Mouse (Mus musculus): ENCODE measurements around the gene Tcf7l1. TPM values are rescaled to one million over a fixed set of nuclear protein-coding genes. Genes with fewer than 3 reads are reported as not detected.

Gene Tcf7l1
- polyA plus RNA-seq, 1 experiment from 2014 or later = 23.7 TPM

DNA sequence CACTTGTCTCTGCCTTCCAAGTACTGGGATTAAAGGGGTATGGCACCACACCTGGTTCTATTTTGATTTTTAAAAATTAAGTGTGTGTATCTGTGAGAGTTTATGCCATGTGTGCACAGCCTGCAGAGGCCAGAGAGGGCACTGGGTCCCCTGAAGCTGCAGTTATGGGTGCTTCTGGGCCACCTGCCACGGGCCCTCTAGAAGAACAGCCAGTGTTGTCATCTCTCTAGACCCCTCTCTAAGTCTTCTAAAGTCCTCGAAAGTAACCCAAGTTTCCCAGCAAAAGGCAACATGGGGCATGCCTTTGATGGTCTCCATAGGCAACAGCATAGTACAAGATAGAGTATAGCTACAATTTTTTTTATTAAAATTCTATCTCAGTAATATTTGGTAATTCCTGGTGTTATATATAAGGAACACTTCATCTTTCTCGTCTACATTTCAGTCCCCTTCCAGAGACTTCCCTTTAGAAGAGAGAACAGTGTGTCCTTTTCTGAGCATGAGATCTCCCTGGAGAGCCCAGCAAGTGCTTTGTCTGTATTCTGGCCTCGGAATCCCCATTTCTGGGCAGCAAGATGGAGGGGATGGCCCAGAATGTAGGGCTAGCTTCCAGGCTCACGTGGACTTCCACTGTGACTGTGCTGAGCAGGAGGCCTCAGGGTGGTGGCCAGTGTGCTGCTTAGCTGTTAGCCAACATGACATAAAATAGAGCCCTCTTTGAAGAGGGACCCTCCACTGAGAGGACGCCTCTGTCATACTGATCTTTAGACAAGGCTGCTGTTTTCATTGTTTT is 195.8 kb downstream of the Tcf7l1 start:
- 79% methylated on average over 6 of the region's 6 CpGs for WGBS
- Histone ChIP-seq H3K36me3 (no peaks in the 10 kb centered on the region), H3K9me3 (no peaks in the 10 kb centered on the region), H3K27ac (no peak overlapping the region), H3K4me3 (replicated peaks) (no peak overlapping the region), H3K9ac (no peak overlapping the region), H3K27me3 (replicated peaks) (no peaks in the 10 kb centered on the region), H3K4me1 (peaks cover 6% of the 10 kb centered on the region), H3K4me2 (no peak overlapping the region)
- no peak for ATAC-seq (ENCODE audit: insufficient read depth, low FRiP score, low read depth)

DNA sequence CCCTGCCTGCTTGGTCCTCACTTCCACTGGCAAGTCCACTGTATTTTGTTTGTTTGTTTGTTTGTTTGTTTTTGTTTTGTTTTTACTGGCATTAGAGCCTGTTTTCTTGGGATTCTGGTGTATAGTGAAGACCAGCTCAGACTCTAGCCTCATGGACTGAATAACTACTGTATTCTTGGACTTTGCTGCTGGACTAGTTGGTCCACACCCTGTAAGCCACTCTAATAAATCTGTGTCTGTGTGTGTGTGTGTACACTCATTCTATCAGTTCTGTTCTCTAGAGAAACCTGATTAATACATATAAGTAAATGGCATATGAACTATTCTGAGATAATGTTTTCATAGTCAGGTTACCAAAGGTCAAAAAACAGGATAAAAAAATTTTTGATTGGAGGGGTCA is 198.9 kb downstream of the Tcf7l1 start:
- Histone ChIP-seq H3K27ac (no peak overlapping the region), H3K9ac (no peak overlapping the region), H3K4me3 (replicated peaks) (no peak overlapping the region), H3K4me1 (no peaks in the 10 kb centered on the region), H3K36me3 (no peaks in the 10 kb centered on the region), H3K4me2 (no peak overlapping the region), H3K9me3 (no peaks in the 10 kb centered on the region), H3K27me3 (replicated peaks) (no peaks in the 10 kb centered on the region)
- no peak for ATAC-seq (ENCODE audit: insufficient read depth, low FRiP score, low read depth)

DNA sequence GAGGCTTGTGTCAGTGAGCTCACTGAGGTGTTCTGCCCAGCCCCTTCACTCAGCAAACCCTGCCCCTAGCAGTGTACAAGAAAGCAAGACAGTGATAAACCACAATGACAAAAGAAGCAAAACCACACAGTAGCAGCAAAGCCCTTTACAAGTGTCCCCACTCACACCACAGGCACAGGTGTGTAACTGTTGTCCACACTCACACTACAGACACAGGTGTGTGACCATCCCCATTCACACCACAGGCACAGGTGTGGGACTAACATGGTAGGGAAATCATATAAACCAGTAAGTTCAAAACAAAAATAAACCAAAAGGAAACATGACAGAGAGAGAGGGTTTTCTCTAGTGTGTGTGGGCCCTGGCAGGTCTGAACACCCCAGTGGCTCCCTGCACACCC is 200.7 kb downstream of the Tcf7l1 start:
- no peaks in the 10 kb centered on the region for H3K27me3 ChIP-seq (replicated peaks)
- no peaks in the 10 kb centered on the region for H3K36me3 ChIP-seq
- no peak overlapping the region for H3K9ac ChIP-seq
- ATAC-seq (ENCODE audit: insufficient read depth, low FRiP score, low read depth) = no peak
- H3K4me1 ChIP-seq = no peaks in the 10 kb centered on the region
- no peak overlapping the region for H3K4me2 ChIP-seq
- H3K4me3 ChIP-seq (replicated peaks) = no peak overlapping the region
- no peak overlapping the region for H3K27ac ChIP-seq
- no peaks in the 10 kb centered on the region for H3K9me3 ChIP-seq

DNA sequence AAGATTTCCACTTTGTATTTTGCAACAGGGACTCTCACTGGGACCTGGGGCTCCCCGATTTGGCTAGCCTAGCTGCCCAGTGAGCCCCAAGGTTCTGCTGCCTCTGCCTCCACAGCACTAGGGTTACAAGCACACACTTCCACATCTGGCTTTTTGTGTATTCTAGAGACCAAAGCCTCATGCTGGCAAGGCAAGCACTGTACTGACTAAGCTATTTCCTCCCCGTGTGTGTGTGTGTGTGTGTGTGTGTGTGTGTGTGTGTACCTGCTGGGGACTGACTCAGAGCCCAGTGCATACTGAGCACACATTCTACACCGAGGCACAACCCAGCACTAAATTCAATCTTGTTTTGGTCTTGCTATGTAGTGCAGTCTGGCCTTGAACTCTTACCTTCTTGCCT is 202.4 kb downstream of the Tcf7l1 start:
- Histone ChIP-seq H3K4me3 (replicated peaks) (no peak overlapping the region), H3K36me3 (no peaks in the 10 kb centered on the region), H3K4me2 (no peak overlapping the region), H3K27me3 (replicated peaks) (no peaks in the 10 kb centered on the region), H3K27ac (no peak overlapping the region), H3K4me1 (no peaks in the 10 kb centered on the region), H3K9me3 (no peaks in the 10 kb centered on the region), H3K9ac (no peak overlapping the region)
- no peak for ATAC-seq (ENCODE audit: insufficient read depth, low FRiP score, low read depth)
- WGBS = 68% methylated on average over 3 of the region's 3 CpGs

DNA sequence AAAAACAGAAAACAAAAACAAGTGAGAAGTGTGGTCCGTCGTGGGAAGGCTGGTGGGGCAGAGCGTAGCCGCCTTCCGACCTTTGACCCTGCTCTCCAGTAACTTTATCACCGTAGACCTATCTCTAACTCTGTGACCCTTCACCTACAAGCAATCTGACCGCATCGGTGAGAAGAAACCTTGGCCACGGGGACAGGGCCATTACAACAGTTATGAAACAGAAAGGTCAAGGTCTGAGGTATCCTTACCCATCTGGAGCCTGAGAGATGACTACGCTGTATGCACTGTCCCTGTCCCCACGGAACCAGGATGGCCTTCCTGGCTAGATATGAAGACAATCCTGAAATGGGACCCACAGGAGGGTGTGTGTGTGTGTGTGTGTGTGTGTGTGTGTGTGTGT is 204.9 kb downstream of the Tcf7l1 start:
- Histone ChIP-seq H3K4me1 (no peaks in the 10 kb centered on the region), H3K27ac (no peak overlapping the region), H3K36me3 (0 out of 2 replicates have a peak, but pooled peaks cover 3% of the 10 kb centered on the region), H3K9me3 (no peaks in the 10 kb centered on the region), H3K9ac (no peak overlapping the region), H3K4me3 (replicated peaks) (no peak overlapping the region), H3K27me3 (replicated peaks) (no peaks in the 10 kb centered on the region), H3K4me2 (no peak overlapping the region)
- ATAC-seq (ENCODE audit: insufficient read depth, low FRiP score, low read depth) = peak; percentile 39; the same call in 1 of the 2 replicates
- WGBS = 69% methylated on average over 11 of the region's 11 CpGs

DNA sequence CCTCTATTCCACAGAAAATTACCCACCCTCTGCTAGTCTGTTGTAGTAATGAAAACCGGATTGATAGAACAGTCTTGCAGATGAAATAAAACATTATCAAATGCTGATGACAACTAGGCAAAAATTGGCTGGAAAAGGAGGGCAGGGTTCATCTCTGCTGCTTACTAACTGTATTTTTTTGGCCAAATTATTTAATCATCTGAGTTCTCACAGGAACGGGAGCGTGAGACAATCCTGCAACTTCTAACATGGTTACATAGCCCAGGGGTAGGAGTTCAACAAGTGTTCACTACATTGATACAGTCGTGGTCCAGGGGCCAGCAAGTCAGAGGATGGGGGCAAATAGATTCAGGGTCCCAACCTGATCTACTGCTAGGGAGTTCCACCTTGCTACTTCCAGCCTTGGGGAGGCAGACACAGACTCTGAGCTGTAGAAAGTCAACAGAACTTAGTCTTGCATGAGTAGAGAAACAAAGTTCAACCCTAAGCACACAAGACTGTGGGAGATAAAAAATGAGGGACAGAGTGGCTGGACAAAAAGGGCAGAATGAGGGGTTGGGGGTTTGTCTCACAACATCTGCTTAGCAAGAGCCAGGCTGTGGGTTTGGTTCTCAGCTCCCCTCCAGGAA is 205.7 kb downstream of the Tcf7l1 start:
- Histone ChIP-seq H3K27me3 (replicated peaks) (no peaks in the 10 kb centered on the region), H3K4me2 (no peak overlapping the region), H3K36me3 (0 out of 2 replicates have a peak, but pooled peaks cover 3% of the 10 kb centered on the region), H3K4me1 (no peaks in the 10 kb centered on the region), H3K27ac (no peak overlapping the region), H3K9me3 (no peaks in the 10 kb centered on the region), H3K4me3 (replicated peaks) (no peak overlapping the region), H3K9ac (no peak overlapping the region)
- no peak for ATAC-seq (ENCODE audit: insufficient read depth, low FRiP score, low read depth)
- WGBS = 85% methylated on average over 4 of the region's 4 CpGs

DNA sequence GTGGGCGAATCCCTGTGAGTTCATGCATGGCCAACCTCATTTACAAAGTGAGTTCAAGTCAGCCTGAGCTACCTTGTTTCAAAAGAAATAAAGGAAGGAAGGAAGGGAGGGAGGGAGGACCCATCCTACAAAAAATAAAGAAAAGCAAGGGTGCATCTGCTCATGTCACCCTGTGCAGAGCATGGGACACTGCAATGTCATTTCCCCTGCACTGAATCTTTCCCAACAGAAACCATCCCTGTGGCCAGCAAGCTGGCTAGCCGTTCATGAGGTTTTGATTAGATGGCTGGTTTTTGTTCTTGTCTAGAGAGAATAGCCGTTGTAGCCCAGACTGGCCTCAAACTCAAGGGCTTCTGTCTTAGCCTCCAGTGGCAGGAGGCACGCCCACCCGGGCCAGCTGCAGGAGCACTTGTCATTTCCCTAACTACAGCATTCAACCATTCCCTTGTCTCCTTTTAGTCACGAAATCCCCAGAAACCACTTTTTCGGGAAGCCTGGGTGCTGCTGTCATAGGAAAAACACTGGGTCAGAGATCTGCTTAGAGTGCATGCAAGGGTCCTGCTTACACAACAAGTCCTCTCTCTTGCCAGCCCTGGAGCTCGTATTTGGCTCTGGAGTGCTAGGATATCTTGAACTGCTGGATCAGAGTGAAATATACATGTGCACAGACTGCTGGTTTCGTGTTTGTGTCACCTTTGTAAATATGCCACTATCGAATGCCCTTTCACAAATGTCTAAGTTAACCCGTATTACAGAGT is 207.2 kb downstream of the Tcf7l1 start:
- Histone ChIP-seq H3K9me3 (no peaks in the 10 kb centered on the region), H3K4me3 (replicated peaks) (no peak overlapping the region), H3K36me3 (0 out of 2 replicates have a peak, but pooled peaks cover 3% of the 10 kb centered on the region), H3K27me3 (replicated peaks) (no peaks in the 10 kb centered on the region), H3K4me1 (no peaks in the 10 kb centered on the region), H3K4me2 (no peak overlapping the region), H3K27ac (no peak overlapping the region), H3K9ac (no peak overlapping the region)
- ATAC-seq (ENCODE audit: insufficient read depth, low FRiP score, low read depth) = no peak
- WGBS = 80% methylated on average over 11 of the region's 11 CpGs

Other genes starting within 250 kb of the Tcf7l1 start
- gene Capg, start 244.9 kb downstream of the Tcf7l1 start, polyA plus RNA-seq (2015; fragmentation: Nextera tagmentation; extraction: Ambion mirVana) = 80.9 and 98.6 TPM in 2 replicates
- gene Elmod3, start 190.8 kb downstream of the Tcf7l1 start, polyA plus RNA-seq (2015; fragmentation: Nextera tagmentation; extraction: Ambion mirVana) = 13.7 and 15.9 TPM in 2 replicates
- 21.5 and 22.3 TPM in 2 replicates for gene Retsat, start 190.8 kb downstream of the Tcf7l1 start, polyA plus RNA-seq (2015; fragmentation: Nextera tagmentation; extraction: Ambion mirVana)
- gene Tgoln1, start 172.3 kb downstream of the Tcf7l1 start, polyA plus RNA-seq (2015; fragmentation: Nextera tagmentation; extraction: Ambion mirVana) = 34.0 and 38.4 TPM in 2 replicates
- 46.2 and 50.7 TPM in 2 replicates for gene Kcmf1, start 110.7 kb upstream of the Tcf7l1 start, polyA plus RNA-seq (2015; fragmentation: Nextera tagmentation; extraction: Ambion mirVana)
- gene Tmsb10, start 169.5 kb upstream of the Tcf7l1 start, polyA plus RNA-seq (2015; fragmentation: Nextera tagmentation; extraction: Ambion mirVana) = 1,706 and 1,913 TPM in 2 replicates

Measured in stomach, embryonic 15.5 days (tissue).